Mouse (Mus musculus): ENCODE measurements around the gene Kdelr3. TPM values are rescaled to one million over a fixed set of nuclear protein-coding genes. Genes with fewer than 3 reads are reported as not detected.

The Kdelr3 gene
- total RNA-seq (2015; ENCODE audit: low replicate concordance) (1.1 TPM in 1 of 2 replicates, not detected in the other), total RNA-seq (2017; ENCODE audit: low replicate concordance) (not detected in 2 replicates)

DNA sequence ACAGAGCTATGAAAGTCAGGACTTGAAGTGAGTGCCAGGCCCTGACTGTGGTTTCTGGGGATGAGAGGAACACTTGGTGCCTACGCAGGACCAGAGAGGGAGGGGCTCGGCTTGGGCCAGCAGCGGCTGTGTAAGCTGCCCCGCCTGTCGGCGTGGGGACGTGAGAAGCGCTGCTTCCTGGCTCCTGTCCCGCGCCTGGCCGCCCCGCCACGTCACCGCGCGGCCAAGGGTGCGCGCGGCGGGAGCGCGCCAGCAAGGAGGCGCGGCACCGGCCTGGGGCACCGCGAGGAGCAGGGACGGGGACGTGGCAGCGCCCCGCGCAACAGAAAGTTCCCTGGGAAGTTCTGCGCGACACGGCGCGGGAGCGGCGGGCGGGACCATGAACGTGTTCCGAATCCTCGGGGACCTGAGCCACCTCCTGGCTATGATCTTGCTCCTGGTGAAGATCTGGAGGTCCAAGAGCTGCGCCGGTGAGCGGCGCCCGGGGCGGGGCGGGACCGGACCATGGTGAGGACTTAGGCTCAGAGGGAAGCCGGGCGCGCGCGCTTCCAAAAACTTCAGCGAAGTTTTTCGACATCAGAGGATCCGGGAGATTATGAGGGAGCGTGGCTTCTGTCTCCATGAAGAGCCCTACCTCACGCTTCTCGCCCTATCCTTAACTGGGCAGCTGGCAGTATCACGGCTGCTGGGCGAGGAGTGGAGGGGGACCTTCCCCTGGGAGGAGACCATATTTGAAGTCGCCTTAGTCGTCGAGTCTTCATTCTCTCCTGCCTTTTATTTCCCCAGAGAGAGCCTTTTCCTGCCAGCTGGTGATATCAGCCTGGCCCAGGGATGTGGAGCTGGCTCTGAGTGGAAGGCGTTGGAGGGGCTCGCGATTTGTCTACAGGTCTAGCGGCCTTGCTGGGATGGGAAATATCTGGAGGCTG lies at the start of gene Kdelr3:
Gene Kdelr3, plus strand, starts transcription at position 241 of the 926 bp plus-strand sequence.
- ATAC-seq (replicated peaks; ENCODE audit: low FRiP score, poor library complexity, severe bottlenecking) = no peak

DNA sequence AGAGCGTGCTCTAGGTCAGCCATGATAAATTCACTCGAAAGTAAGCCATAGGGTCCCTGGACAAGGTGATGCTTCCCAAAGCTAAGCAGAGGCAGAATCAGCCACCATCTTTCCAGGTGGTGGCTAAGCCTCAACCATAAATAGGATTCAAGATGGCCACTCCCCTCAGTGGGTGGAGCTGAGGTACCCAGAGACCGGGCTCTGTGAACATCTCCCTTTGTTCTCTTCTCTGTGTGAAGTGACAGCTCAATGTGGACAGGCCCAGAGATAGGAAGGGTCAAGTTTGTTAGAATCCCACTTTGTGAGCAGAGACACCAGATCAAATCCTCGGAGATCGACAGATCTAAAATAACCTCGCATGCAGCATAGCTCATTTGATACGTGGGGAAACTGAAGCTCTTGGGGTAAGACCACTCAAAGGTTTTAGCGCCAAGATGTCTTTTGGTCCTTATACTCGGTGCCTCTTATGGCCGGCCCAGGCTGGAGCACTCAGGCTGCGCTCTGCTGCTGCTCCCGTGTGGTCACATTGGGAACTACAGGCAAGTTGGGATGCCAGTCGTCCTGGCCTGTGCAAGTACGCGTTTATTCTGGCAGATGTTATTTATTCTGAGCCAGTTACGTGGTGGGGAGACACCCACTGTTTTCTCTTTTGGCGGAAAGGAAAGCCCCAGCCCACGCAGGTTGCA lies 49.5 kb upstream of the Kdelr3 start:
- ATAC-seq (replicated peaks; ENCODE audit: low FRiP score, poor library complexity, severe bottlenecking) = peak; percentile 83

DNA sequence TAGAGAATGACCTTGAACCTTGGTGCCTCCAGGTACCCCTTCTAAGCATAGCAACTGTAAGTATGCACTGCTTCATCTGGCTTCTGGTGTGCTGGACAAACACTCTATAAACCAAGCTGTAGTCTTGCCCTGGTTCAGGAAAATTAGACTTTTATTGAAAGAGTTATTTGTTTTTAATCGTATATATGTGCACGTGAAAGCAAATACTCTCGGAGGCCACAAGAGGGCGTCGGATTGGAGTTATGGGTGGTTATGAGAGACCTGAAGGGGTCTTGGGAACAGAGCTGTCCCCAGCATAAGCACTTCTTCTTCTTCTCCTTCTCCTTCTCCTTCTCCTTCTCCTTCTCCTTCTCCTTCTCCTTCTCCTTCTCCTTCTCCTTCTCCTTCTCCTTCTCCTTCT lies 46.6 kb upstream of the Kdelr3 start:
- ATAC-seq (replicated peaks; ENCODE audit: low FRiP score, poor library complexity, severe bottlenecking) = no peak

DNA sequence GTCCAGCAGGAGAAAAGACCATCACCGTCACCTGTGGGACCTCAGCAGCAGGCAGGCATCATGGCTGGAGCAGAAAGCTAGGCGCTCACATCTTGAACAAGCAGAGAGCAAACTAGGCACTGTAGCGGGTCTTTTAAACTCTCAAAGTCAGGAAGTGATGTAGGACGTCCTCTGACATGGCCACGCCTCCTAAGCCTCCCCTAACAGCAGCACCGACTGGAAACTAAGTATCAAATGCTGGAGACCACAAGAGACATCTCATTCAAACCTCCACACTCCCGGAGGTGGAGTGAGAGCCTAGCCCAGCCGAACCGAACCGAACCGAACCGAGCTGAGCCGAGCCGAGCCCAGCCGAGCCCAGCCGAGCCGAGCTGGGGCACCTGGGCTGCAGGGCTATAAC lies 45.6 kb upstream of the Kdelr3 start:
- no peak for ATAC-seq (replicated peaks; ENCODE audit: low FRiP score, poor library complexity, severe bottlenecking)

DNA sequence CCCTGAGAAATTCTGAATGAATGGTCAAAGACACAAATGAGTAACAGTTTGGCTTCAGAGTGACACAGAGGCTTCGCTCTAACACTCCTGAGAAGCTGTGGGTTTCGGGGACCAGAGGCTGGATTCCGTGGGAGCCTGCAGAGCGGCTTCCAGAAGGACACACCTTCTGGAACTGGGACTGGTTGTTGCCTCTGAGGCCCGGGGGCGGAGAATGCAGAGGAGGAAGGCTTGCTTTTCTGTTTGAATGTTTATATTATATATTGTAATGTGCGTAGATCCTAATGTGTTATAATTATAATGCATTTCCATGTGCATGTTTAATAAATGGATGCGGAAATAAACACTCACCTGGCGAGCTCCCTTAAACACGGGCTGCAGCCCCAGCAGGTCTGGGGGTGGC lies 45.1 kb upstream of the Kdelr3 start:
- ATAC-seq (replicated peaks; ENCODE audit: low FRiP score, poor library complexity, severe bottlenecking) = no peak

DNA sequence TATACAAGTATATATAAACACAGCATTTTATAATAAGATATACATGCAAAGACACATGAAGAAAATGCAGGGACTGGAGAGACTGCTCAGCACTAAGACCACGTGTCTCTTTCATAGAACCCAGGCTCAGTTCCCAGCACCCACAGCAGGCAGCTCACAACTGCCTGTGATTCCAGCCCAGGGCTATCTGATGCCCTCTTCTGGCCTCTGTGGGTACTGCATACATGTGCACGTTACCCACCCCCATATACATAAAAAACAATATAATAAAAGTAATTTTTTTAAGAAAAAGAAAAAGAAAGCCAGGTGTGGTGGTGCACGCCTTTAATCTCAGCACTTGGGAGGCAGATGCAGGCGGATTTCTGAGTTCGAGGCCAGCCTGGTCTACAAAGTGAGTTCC lies 43.2 kb upstream of the Kdelr3 start:
- no peak for ATAC-seq (replicated peaks; ENCODE audit: low FRiP score, poor library complexity, severe bottlenecking)

DNA sequence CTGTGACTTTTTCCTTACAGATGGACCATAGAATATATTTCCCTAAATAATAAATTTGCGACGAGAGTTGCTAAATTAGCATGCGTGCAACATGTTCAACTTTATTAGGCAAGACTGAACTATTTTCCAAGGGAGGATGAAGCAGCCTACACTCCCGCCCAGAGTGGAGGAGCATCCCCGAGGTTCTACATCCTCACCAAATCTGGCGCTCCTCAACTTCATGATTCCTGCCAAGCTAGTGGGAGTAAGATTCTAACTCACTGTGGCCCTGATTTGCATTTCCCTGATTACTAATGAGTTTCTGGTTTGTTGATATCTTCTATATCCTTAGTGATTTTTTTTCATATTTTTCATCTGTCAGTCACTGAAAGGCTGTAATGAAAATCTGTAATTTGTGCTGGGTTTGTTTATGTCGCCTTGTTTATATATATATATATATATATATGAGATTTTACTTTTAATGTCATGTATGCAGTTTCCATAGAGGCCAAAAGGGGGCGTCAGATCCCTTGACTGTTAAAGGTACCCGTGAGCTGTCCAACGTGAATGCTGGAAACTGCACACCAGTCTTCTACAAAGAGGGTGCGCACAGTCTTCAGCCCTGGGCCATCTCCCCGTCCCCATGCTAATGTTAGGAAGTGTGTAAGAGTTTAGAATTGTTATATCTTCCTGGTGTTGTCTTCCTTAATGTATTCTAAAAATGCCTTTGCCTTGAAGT lies 42.4 kb upstream of the Kdelr3 start:
- ATAC-seq (replicated peaks; ENCODE audit: low FRiP score, poor library complexity, severe bottlenecking) = no peak

DNA sequence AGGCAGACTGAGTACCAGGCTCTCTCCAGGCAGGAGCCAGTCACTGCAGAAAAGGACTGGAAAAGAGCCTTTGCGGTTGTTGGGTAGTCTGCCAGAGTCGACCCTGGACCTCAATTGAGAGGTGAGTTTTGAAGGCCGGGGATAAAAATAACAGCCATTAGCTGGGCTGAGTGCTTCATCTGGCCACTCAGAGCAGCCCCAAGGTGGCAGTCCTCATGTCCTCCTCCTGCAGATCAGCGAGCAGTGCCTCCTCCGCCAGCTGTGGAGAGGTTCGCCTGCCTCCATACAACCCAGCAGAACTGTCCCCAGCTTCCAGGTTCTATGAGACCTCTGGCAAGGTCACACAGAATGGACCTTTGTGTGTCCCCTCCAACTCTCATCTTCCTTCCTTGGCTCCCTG lies 39.0 kb upstream of the Kdelr3 start:
- ATAC-seq (replicated peaks; ENCODE audit: low FRiP score, poor library complexity, severe bottlenecking) = no peak

DNA sequence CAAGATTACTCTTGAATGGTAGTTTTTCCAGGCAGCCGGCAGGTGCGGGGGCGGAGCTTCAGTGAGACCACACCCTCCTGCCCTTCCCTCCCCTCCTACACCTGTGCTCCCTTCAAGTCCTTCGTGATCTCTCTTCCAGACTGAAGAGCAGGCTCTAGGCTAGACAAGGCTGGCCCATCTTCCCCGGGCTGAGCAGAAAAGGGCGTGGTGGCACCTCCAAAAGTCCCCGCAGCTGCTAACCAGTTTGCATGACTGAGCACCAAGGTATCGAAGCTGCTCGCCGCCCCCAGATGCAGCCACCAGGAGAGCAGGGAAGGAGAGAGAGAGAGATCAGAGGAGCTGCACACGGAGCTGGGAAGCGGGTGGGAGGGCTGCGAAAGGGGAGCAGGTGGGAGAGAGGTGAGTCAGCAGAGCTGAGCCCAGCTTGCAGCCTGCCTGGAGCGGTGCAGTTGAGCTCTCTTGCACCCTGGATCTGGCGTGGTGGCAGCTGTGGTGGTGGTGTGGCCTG lies 35.0 kb upstream of the Kdelr3 start:
- ATAC-seq (replicated peaks; ENCODE audit: low FRiP score, poor library complexity, severe bottlenecking) = no peak

DNA sequence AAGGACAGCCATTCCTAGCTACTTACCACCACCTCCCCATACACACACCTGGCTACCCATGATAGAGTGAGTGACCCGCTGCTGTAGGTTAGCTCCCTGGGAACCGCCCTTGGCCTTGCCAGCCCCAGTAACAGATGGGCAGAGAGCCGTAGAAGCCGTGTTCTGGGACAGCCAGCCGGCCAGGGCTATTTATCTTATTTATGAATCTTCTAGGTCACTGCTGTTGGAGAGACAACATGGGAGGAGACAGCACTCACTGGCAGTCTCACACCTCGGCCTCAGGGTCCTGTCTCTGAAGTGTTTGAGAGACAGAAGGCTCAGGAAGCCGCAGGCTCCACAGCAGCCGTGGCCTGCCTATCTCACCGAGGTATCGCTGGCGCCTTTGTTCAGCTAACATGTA lies 26.7 kb upstream of the Kdelr3 start:
- no peak for ATAC-seq (replicated peaks; ENCODE audit: low FRiP score, poor library complexity, severe bottlenecking)

DNA sequence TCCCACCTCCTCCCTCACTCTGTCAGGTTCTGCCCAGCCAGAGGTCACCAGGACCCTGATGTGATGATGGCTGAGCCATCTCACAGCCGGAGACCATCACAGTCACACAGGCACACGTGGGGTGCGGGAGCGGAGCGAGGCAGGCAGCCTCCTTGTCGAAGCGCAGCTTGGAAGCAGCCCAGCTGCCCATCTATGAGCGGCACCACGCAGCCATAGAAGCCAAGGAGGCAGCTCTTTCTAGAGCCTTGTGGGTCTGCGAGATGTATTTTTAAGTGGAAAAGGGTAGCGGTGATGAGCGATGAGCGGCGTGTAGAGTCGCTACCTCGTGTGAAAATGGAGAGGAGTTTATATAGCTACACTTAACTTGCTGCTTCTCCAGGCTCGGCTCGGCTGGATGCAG lies 22.7 kb upstream of the Kdelr3 start:
- ATAC-seq (replicated peaks; ENCODE audit: low FRiP score, poor library complexity, severe bottlenecking) = no peak

DNA sequence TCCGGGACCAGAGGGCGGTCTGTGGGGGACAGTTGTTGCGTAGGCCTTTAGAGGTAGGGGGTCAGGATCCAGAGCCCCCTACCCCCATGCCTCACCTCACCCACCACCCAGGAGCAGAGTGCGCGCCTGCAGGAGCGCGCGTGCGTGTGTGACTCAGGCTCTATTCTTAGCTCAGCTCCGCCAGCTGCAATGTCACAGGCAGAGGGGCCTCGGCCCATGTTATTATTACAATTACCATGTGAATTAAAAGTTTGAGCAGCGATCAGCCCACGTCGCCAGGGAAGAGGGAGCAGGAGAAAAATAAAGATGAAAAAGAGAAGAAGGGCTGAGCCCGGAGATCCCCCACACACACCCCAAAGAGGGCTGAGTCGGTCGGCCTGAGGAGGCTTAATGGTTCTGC lies 16.1 kb upstream of the Kdelr3 start:
- ATAC-seq (replicated peaks; ENCODE audit: low FRiP score, poor library complexity, severe bottlenecking) = no peak

DNA sequence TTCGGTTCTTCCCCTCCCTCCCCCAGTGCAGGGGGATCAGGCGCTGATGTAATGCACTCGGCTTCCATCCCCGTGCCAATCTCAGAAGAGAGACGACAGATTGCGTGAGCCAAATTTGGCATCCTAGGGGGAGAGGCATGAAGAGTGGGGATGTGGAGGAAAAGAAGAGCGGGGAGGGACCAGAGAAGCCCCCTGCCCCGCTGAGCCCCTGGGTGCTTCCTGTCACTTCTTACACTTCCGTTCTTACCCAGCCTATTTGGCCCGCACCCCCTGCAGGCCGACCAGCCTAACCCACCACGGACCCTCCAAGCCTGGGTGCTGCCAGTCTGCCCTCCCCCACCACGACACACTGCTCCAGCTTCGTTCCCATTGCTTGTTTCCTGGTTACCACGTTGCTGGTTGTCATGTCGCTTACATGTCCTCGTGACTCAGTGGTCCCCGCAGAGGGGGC lies 13.3 kb upstream of the Kdelr3 start:
- ATAC-seq (replicated peaks; ENCODE audit: low FRiP score, poor library complexity, severe bottlenecking) = no peak

DNA sequence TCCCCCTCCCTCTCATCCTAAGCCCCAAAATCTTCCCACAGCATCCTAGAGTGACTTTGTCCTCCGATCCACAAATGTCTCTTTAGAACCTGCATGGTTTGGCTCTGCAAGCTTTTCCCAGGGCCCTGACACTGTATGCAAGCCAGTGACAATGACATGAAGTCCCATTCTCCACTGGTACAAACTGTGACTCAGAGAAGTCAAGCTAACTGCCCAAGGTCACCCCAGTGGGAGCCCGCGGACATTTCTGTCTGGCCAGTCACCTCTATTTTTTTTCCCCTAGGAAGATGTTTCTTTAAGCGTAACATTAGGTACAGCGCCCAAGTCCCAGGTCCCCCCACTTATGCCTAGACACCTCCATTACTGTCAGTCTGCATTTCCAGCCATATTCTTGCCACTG lies 12.8 kb upstream of the Kdelr3 start:
- no peak for ATAC-seq (replicated peaks; ENCODE audit: low FRiP score, poor library complexity, severe bottlenecking)

DNA sequence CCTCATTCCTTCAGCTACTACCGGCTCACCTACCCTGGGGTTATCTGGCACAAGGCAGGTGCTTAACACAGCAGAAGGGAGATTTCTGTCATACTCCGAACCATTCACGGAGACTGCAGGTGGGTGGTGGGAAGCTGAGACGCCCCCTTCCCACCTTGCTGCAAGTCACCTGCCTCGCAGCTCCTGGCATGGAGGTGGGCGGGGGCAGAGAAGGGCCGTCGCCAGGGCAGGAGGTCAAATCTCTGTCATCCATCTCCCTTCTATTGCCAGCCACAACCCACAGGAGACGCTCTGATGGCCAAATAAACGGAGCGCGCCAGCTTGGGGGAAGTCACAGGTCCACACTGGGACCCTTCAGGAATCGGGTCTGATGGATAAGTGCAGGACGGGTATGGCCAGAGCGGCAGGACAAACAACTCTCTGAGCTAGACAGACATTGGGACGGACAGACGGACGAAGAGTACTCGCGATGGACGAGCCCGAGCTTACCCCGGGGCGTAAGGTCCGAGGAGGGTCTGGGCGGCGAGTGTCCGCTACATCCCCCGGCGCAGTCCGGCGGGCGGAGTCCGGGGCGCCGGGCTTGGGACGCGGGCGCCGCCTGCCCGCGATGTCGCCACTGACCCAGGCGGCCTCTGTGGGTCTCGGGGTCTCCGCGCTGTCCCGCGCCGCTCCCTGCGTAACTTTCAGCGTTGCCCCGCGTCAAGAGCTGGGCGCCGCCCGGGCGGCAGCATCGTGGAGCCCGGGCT lies 11.3 kb upstream of the Kdelr3 start, which contains the start of gene Kcnj4:
Gene Kcnj4, minus strand, starts transcription at position 535 of the 746 bp plus-strand sequence.
- ATAC-seq (replicated peaks; ENCODE audit: low FRiP score, poor library complexity, severe bottlenecking) = no peak

DNA sequence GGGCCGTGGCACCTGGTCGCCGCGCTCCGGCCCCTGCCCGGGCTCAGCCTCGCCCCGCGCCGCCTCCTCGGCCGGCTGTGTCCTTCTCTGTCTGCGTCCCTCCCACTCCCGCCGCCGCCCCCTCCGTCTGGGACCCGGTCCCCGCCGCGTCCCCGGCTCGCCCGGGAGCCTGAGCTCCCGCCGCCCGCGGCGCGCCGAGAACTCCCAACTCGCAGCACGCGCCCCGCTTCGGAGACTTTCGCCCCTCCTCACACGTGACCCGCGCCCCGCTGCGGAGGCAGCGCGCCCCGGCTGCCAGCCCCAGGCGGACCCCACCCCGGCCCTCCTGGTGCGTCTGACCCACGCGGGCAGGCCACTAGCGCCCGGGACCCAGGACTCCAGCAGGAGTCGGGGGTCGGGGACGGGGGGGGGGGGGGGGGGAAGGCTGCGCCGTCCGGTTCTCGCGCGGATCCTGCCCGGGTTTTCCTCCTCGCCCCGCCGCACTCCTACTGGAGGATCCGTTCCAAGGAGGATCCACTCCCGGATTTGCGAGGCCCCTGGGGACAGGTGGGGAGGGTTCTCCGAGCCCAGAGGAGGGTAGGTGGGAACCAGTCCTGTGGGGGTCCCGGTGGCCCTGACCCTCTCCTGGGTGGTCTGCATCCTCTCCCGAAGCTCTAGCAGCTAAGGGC lies 10.5 kb upstream of the Kdelr3 start:
- ATAC-seq (replicated peaks; ENCODE audit: low FRiP score, poor library complexity, severe bottlenecking) = no peak

DNA sequence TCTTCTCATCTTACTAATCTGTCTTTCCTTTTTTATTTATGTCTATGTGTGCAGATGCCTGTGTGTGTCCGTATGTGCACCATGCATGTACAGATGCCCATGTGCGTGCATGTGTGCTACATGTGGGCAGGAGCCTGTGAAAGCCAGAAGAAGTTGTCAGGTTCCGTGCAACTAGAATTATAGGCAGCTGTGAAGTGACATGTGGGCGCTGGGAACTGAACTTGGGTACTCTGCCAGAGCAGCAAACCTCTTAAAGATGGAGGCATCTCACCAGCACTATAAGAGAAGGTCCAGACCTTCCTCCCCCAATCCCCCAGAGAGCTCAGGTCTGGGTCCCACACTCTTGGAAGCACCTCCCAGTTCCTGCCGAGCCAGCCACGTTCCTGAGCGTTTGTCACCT lies 9.8 kb upstream of the Kdelr3 start:
- no peak for ATAC-seq (replicated peaks; ENCODE audit: low FRiP score, poor library complexity, severe bottlenecking)

DNA sequence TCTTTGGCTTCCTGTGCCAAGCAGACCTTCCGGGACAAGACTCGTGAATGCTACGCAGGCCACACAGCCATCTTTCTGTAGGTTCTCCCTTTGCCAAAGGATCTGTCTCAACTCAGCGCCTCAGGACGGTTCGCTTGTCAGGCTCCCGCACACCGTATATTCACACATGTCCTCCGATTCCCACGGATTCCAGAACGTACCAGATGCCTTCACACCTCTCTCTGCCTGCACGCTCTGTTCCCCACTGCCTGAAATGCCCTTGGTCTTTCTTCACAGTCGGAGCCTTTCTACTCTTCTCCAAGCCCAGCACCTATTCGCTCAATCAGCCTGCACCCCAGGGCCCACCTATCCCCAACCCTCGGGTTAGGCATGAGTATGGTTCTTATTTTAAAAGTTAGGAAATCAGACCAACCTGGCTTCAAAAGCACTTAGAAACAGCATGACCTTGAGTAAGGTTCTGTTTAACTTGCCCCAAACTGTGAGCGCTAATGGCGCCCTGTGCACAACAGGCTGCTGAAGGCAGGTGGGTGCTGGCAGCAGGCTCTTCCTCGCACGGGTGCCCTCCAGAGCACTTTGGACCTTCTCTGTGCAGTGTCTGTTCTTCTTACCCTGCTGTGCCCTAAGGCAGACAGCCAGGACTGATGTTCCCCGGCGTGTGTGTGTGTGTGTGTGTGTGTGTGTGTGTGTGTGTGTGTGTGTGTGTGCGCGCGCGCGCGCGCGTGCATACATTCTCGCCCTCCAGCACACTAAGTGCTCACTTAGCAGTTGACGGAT lies 9.0 kb upstream of the Kdelr3 start:
- no peak for ATAC-seq (replicated peaks; ENCODE audit: low FRiP score, poor library complexity, severe bottlenecking)
